Mouse (Mus musculus): ENCODE measurements around the gene Ehd3. TPM values are rescaled to one million over a fixed set of nuclear protein-coding genes. Genes with fewer than 3 reads are reported as not detected.
"Not testable (repeated sequence)": the region's sequence is repeated elsewhere in the genome, so short reads cannot be mapped to it uniquely, and the experiment has no call there.

Gene Ehd3
- total RNA-seq, 4 experiments from 2014 or later = 57.1 to 102 (median 78.3) TPM

DNA sequence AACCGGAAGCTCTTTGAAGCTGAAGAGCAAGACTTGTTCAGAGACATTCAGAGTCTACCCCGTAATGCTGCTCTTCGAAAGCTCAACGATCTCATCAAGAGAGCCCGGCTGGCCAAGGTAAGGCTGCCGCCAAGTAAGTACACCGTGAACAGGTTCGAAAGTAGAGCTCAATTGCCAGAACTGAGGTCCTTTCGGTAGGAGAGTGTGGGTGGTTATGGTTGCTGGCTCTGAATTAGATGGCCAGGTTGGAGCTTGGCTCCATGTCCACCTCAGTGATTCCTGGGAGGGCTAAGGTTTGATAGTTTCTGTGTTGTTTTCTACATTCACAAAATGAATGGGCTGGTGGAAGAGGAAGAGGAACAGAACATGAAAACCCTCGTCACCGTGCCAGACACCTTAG, 23.5 kb downstream of the Ehd3 start:
- DNase-seq = no peak

DNA sequence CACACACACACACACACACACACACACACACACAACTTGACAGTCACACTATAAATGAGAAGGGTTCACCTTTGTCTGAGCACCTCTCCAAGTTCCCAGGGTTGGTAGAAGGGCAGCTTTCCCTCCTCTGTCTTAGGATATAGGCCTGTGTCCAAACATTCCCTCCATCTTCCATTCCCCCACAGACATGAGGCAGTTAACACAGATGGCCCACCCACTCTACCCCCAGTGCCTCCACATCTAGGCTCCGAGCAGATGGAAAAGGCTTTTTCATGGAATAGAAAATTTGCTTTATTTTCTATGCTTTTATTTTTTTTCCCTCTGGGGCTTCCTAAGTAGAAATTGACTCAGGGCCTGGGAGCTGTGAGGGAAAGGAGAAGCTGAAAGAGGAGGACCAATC, 26.6 kb downstream of the Ehd3 start:
- no peak for DNase-seq

DNA sequence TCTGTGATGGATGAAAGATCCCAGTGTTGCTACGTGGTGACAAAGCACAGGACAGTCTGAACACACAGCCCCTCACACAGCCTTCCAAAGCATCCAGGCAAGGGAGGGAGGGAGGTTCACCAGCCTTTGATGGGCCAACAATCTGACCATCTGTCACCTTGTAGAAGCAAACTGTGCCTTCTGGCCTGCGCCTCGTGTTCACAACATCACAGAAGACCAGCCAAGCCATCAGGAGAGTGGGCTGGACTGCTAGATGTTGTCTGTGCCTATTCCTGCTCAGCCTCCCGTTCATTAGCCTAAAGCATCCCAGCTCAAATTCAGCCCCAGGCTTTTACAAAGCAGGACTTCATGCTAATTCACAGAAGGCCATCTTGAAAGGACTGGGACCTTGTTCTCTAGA, 27.5 kb downstream of the Ehd3 start:
- no peak for DNase-seq

DNA sequence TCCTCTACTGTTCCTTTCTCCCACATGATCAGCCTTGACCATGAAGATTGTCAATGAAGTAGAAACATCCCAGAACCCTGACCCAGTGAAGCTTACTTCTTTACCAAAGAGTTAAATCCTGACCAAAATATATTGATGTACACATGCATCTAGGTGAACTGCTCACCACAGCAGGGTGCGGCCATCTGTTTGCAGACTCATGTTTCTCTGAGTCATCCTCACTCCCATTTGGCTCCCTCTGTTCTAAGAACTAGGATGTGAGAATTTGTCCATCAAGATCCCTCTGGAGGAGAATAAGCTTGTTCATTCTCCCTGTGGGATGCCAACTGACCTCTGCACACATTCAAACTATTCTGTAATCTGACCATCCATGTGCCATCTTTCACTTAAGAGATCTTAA, 29.0 kb downstream of the Ehd3 start:
- DNase-seq = no peak

DNA sequence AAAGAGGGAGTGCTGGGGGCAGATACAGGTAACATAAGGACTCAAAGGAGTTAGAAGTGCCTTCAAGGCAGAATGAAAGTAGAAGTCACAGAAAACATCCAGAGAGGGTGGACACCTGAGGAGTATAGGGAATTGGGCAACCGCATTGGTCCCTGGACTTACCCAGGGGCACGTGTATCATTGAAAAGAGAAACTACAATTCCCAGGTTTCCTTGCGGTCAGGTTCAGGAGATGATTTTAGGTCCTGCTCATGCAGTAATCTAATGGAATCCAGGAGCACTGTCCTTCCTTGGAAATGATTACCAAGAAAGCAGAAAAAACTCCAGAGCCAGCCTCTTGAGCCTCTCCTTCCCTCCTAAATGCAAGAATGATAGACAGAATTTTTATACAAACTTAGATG, 29.5 kb downstream of the Ehd3 start:
- no peak for DNase-seq

- no peak for DNase-seq
These were observed 32.7 kb downstream of the Ehd3 start for GRCm38 (mm10) chr17:73836601-73837000.

GRCm38 (mm10) chr17:73837244-73837643, 33.3 kb downstream of the Ehd3 start:
- no peak for DNase-seq

GRCm38 (mm10) chr17:73839086-73839835, 35.3 kb downstream of the Ehd3 start:
- DNase-seq = no peak

DNA sequence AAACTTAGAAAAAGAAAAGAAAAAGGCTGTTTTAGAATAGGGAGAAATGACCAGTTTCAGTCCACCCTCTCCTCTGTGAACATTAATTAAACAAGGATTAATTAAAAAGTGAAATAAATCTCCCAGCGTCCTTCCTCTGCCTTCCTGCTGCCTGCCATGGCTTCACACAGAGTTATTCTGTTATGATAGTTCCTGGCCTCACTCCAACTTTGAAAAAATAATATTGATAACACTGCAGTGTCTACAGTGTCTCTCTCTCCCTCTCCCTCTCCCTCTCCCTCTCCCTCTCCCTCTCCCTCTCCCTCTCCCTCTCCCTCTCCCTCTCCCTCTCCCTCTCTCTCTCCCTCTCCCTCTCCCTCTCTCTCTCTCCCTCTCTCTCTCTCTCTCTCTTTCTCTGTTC, 35.9 kb downstream of the Ehd3 start:
- DNase-seq = not testable (repeated sequence)

GRCm38 (mm10) chr17:73842963-73843362, 39.0 kb downstream of the Ehd3 start:
- DNase-seq = no peak

- no peak for DNase-seq
These were observed 41.7 kb downstream of the Ehd3 start for GRCm38 (mm10) chr17:73845632-73846031.

DNA sequence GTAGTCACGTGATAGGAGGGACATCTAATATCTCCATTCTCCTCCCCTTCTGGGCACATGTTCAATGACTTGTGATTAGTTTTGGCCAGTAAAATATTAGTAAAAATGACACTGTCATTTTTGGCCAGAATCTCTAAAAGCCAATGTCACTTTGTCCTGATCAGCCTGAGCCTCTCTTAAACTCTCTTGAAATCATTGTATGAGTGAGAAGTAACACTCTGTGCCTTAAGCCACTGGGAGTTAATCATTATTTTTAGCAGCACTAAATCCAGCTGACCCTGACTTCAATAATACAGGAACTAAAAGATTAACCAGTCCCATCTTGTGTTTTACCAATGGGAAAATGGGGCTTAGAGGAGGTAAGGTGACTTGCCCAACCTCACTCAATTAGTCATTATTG, 43.5 kb downstream of the Ehd3 start:
- no peak for DNase-seq

DNA sequence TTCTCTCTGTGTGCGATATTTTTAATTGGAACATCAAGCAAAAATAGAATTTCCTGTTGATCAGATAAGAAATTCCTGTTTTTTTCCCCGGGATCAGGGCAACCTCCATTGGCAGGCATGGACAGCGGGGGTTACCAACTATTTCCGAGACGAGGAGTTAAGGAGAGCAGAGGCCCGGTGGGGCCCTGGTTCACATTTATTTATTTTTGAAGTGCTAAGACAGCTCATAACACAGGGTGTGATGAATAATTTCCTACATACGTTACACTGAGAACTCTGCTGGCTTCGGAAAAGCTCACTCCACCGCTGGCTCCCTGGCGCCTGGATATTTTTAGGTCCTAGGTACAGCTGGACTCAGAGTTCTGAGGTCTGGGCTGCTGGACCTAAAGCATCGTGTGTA, 49.1 kb downstream of the Ehd3 start:
- peak; percentile 24 for DNase-seq

GRCm38 (mm10) chr17:73853717-73854116, 49.8 kb downstream of the Ehd3 start:
- DNase-seq = no peak

GRCm38 (mm10) chr17:73869008-73869685, 65.2 kb downstream of the Ehd3 start:
- no peak for DNase-seq

- DNase-seq = no peak
These were observed 67.1 kb downstream of the Ehd3 start for GRCm38 (mm10) chr17:73870956-73871605.

DNA sequence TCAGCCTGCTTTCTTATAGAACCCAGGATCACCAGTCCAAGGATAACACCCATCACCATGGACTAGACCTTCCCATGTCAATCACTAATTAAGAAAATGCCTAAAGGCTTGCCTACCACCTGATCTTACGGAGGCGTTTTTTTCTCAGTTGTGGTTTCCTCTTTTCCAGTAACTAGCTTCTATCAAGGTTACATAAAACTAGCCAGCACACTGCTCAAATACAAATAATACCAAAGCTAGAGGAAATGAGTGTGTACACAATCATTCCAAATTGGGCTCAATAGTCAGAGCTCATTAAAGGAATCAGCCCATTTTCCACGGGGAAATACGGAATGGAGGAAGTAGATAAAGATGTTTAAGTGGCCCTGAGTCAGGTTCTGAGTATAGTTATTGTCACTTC, 71.3 kb downstream of the Ehd3 start:
- DNase-seq = no peak

GRCm38 (mm10) chr17:73875674-73876073, 71.7 kb downstream of the Ehd3 start:
- no peak for DNase-seq

- DNase-seq = no peak
These were observed 75.5 kb downstream of the Ehd3 start for GRCm38 (mm10) chr17:73879262-73879916.

GRCm38 (mm10) chr17:73880286-73880685, 76.4 kb downstream of the Ehd3 start:
- DNase-seq = no peak

- no peak for DNase-seq
These were observed 77.4 kb downstream of the Ehd3 start for GRCm38 (mm10) chr17:73881295-73881694.
